In genomic region chr3:118750269-118750668, GRCm38 (mm10) we compare ENCODE assay signal across 17 mouse cellular contexts.
"Had no signal": no experiment of that assay in that cellular context is flagged by ENCODE, and none has a peak within 500 bp of the region (broad histone marks: within the 10 kb centered on the region; RNA-seq: fewer than 3 reads in every experiment).

No protein-coding gene starts in this region.

- DNase-seq: liver, postnatal 0 days; lung, adult 2 months; lung, postnatal 4 days; midbrain, embryonic 14.5 days; retina, postnatal 1 day; right cerebral cortex, postnatal 4 days; spleen, adult 18-20 months; thymus, adult 2 months; thymus, postnatal 25 days; thymus, postnatal 4 days had no signal

- H3K4me3 ChIP-seq: liver, embryonic 15.5 days; lung, embryonic 15.5 days; midbrain, embryonic 10.5 days; midbrain, embryonic 12.5 days; myocyte; neural tube, embryonic 13.5 days; neural tube, embryonic 15.5 days had no signal

- H3K27ac ChIP-seq: liver, embryonic 15.5 days; lung, embryonic 15.5 days; midbrain, embryonic 10.5 days; midbrain, embryonic 12.5 days; neural tube, embryonic 13.5 days; neural tube, embryonic 15.5 days had no signal
